Mouse (Mus musculus) Patski (cell line): ENCODE results near the gene Mfsd9. TPM values are rescaled to one million over a fixed set of nuclear protein-coding genes. Genes with fewer than 3 reads are reported as not detected.

Source experiments
- ATAC-seq: fragments of 100-300 bp; one replicate; pipeline ENCODE4 v1.8.0; 2021
- CTCF ChIA-PET: fragments of 350-600 bp; sonication (Branson Sonifier 250); formaldehyde crosslinking; loops from one replicate; lab custom pipeline; 2022; ENCODE audit warnings: inconsistent platforms; lab: Charles Lee
- POLR2A ChIA-PET: fragments of 350-600 bp; sonication (Branson Sonifier 250); formaldehyde crosslinking; loops from one replicate; lab custom pipeline; 2022; ENCODE audit warnings: antibody characterized with exemption, inconsistent platforms; lab: Charles Lee
- DNase-seq: peaks from one replicate; pipeline ENCODE4 v3.0.0-alpha.2; 2011; ENCODE audit warnings: low read depth, low spot score
- H3K27me3 ChIP-seq: fragments of 371-371 bp; one replicate; pipeline ENCODE4 v1.5.1; 2021
- CTCF ChIP-seq: fragments of 100-300 bp; IDR thresholded peaks from one replicate; pipeline ENCODE4 v1.5.1; 2021
- in situ Hi-C: fragments of 300-500 bp; cut with MboI; formaldehyde crosslinking; loops from 3 replicates; pipeline ENCODE4 v1.11.1; 2018; ENCODE audit warnings: low pct_unique_long_range_greater_than_20kb, mixed read lengths
- polyA plus RNA-seq: library from polyadenylated mRNA; unstranded; gene quantifications from one replicate; pipeline ENCODE4 v1.2.3, GENCODE M21; 2021

Gene Mfsd9
- polyA plus RNA-seq, 1 experiment from 2014 or later: 6.2 TPM

GRCm38 (mm10) chr1:40805351-40805750 is 14.9 kb upstream of the Mfsd9 start, which contains the start of gene Tmem182:
TSS of gene Tmem182 (plus strand) at chr1:40805601.
- CTCF ChIA-PET: no interaction called here
- in situ Hi-C loops: no loop called here
- DNase-seq (no peak), ATAC-seq (no peak)
- no peak for TF ChIP-seq CTCF
- POLR2A ChIA-PET: no interaction called here
- H3K27me3 ChIP-seq: peaks cover 33% of the 10 kb centered on the region

GRCm38 (mm10) chr1:40804118-40804517 is 13.6 kb upstream of the Mfsd9 start:
- in situ Hi-C loops: no loop called here
- DNase-seq (no peak), ATAC-seq (no peak)
- ChIA-PET POLR2A (no interaction called here), CTCF (no interaction called here)
- peaks cover 33% of the 10 kb centered on the region for H3K27me3 ChIP-seq
- no peak for TF ChIP-seq CTCF

- ChIA-PET POLR2A (no interaction called here), CTCF (interaction anchor here (0.7 to 1.7 kb wide), 12 partner anchors 10 to 44 kb away, joined by 3 to 10 read pairs (median 4); no protein-coding TSS in a partner anchor)
- ATAC-seq: no peak
- peak; percentile 69 for TF ChIP-seq CTCF
- in situ Hi-C loops: no loop called here
- peak; percentile 0 for DNase-seq
- H3K27me3 ChIP-seq: peaks cover 29% of the 10 kb centered on the region
These were observed 12.3 kb upstream of the Mfsd9 start for GRCm38 (mm10) chr1:40802759-40803158.

- peaks cover 15% of the 10 kb centered on the region for H3K27me3 ChIP-seq
- TF ChIP-seq CTCF: no peak
- CTCF ChIA-PET: interaction anchor here (1.2 kb wide), 1 partner anchor 43 kb away, joined by 3 read pairs; no protein-coding TSS in a partner anchor
- ATAC-seq (no peak), DNase-seq (no peak)
- POLR2A ChIA-PET: no interaction called here
- in situ Hi-C loops: no loop called here
These were observed 10.4 kb upstream of the Mfsd9 start for GRCm38 (mm10) chr1:40800908-40801307.

- no peak for TF ChIP-seq CTCF
- in situ Hi-C loops: loop anchor here (5.0 kb wide), 1 partner anchor 43 kb away; no protein-coding TSS in a partner anchor
- DNase-seq (no peak), ATAC-seq (no peak)
- H3K27me3 ChIP-seq: peaks cover 5% of the 10 kb centered on the region
- CTCF ChIA-PET: no interaction called here
- POLR2A ChIA-PET: no interaction called here
These were observed 8.6 kb upstream of the Mfsd9 start for GRCm38 (mm10) chr1:40799121-40799520.

- ATAC-seq (peak; percentile 76), DNase-seq (peak; percentile 20)
- POLR2A ChIA-PET: no interaction called here
- CTCF ChIA-PET: interaction anchor here (0.7 to 0.9 kb wide), 2 partner anchors 9 to 16 kb away, joined by 3 read pairs; no protein-coding TSS in a partner anchor
- in situ Hi-C loops: loop anchor here (5.0 kb wide), 1 partner anchor 45 kb away; no protein-coding TSS in a partner anchor
- peaks cover 5% of the 10 kb centered on the region for H3K27me3 ChIP-seq
- TF ChIP-seq CTCF: peak; percentile 88
These were observed 6.9 kb upstream of the Mfsd9 start for GRCm38 (mm10) chr1:40797348-40797747.

GRCm38 (mm10) chr1:40795508-40795907 is 5.0 kb upstream of the Mfsd9 start:
- in situ Hi-C loops: loop anchor here (5.0 kb wide), 1 partner anchor 47 kb away; no protein-coding TSS in a partner anchor
- no peak for TF ChIP-seq CTCF
- ATAC-seq: no peak

GRCm38 (mm10) chr1:40789666-40790233 is 737 bp downstream of the Mfsd9 start:
- ATAC-seq (peak; percentile 79), DNase-seq (peak; percentile 12)
- in situ Hi-C loops: no loop called here
- ChIA-PET CTCF (interaction anchor here (1.2 to 1.3 kb wide), 2 partner anchors 18 to 50 kb away, joined by 3 read pairs; no protein-coding TSS in a partner anchor), POLR2A (no interaction called here)
- TF ChIP-seq CTCF: no peak
- no peaks in the 10 kb centered on the region for H3K27me3 ChIP-seq

More at GRCm38 (mm10) chr1:40795508-40795907, 5.0 kb upstream of the Mfsd9 start:
- POLR2A ChIA-PET: no interaction called here
- no peaks in the 10 kb centered on the region for H3K27me3 ChIP-seq
- DNase-seq: no peak
- CTCF ChIA-PET: interaction anchor here (1.5 kb wide), 1 partner anchor 49 kb away, joined by 3 read pairs; no protein-coding TSS in a partner anchor

- TF ChIP-seq CTCF: no peak
- in situ Hi-C loops: no loop called here
- H3K27me3 ChIP-seq: no peaks in the 10 kb centered on the region
- ATAC-seq (no peak), DNase-seq (no peak)
- ChIA-PET POLR2A (no interaction called here), CTCF (interaction anchor here (1.3 kb wide), 1 partner anchor 49 kb away, joined by 3 read pairs; no protein-coding TSS in a partner anchor)
These were observed 1.5 kb downstream of the Mfsd9 start for GRCm38 (mm10) chr1:40788956-40789355.

- CTCF ChIA-PET: interaction anchor here (1.0 to 1.4 kb wide), 2 partner anchors 16 to 17 kb away, joined by 4 to 5 read pairs; no protein-coding TSS in a partner anchor
- ATAC-seq (no peak), DNase-seq (no peak)
- in situ Hi-C loops: no loop called here
- POLR2A ChIA-PET: no interaction called here
- no peak for TF ChIP-seq CTCF
- no peaks in the 10 kb centered on the region for H3K27me3 ChIP-seq
These were observed 4.5 kb downstream of the Mfsd9 start for GRCm38 (mm10) chr1:40785876-40786445.

- ATAC-seq: no peak
- in situ Hi-C loops: no loop called here
- ChIA-PET POLR2A (no interaction called here), CTCF (interaction anchor here (1.4 to 2.2 kb wide), 2 partner anchors 9 to 43 kb away, joined by 3 to 7 read pairs; no protein-coding TSS in a partner anchor)
- no peak for DNase-seq
- TF ChIP-seq CTCF: no peak
- no peaks in the 10 kb centered on the region for H3K27me3 ChIP-seq
These were observed 6.2 kb downstream of the Mfsd9 start for GRCm38 (mm10) chr1:40784306-40784705.
